Mouse (Mus musculus) liver, postnatal 0 days (tissue): ENCODE data around the gene Lpin2.

Experiments used
- CTCF ChIP-seq: sonication (generic); IDR thresholded peaks from 2 replicates; pipeline ENCODE4 v1.5.1; 2016; ENCODE audit warnings: antibody characterized with exemption, low read depth
- EP300 ChIP-seq: IDR thresholded peaks from 2 replicates; pipeline ENCODE4 v1.6.1; 2016; ENCODE audit warnings: antibody characterized with exemption, low read depth, mild to moderate bottlenecking

- no peak for TF ChIP-seq CTCF
- no peak for TF ChIP-seq EP300
These were observed 80.8 kb downstream of the Lpin2 start for GRCm38 (mm10) chr17:71263136-71263535.
